Mouse (Mus musculus) neural tube, embryonic 11.5 days (tissue): ENCODE results near the gene Cdk2ap2. TPM values are rescaled to one million over a fixed set of nuclear protein-coding genes. Genes with fewer than 3 reads are reported as not detected.
"Not testable (repeated sequence)": the region's sequence is repeated elsewhere in the genome, so short reads cannot be mapped to it uniquely, and the experiment has no call there.

Experiments
- ATAC-seq: fragments of 200-750 bp; cut with Nextera tagmentation; 2 replicates; pipeline ENCODE4 v1.8.0; 2017; ENCODE audit warnings: moderate number of reproducible peaks, mild to moderate bottlenecking, moderate TSS enrichment, moderate library complexity; ENCODE audit not compliant: insufficient read depth, low FRiP score, low TSS enrichment
- DNase-seq: peaks from one replicate; pipeline ENCODE4 v3.0.0-alpha.2; 2015; ENCODE audit warnings: low spot score
- H3K27ac ChIP-seq: fragments of 300-500 bp; sonication (generic); 2 replicates; pipeline ENCODE4 v1.5.1; 2014; ENCODE audit warnings: low read depth, mild to moderate bottlenecking, low read length
- H3K27me3 ChIP-seq: fragments of 300-500 bp; sonication (generic); 2 replicates; pipeline ENCODE4 v1.6.1; 2014; ENCODE audit warnings: mild to moderate bottlenecking, low read length, mixed read lengths; ENCODE audit not compliant: control insufficient read depth, insufficient read depth
- H3K36me3 ChIP-seq: fragments of 300-500 bp; sonication (generic); 2 replicates; pipeline ENCODE4 v1.6.1; 2014; ENCODE audit warnings: mild to moderate bottlenecking, low read length, moderate library complexity, mixed read lengths; ENCODE audit not compliant: control insufficient read depth, insufficient read depth
- H3K4me1 ChIP-seq: fragments of 300-500 bp; sonication (generic); 2 replicates; pipeline ENCODE4 v1.6.1; 2014; ENCODE audit warnings: low read length, mixed read lengths; ENCODE audit not compliant: control insufficient read depth, insufficient read depth
- H3K4me2 ChIP-seq: fragments of 300-500 bp; sonication (generic); 2 replicates; pipeline ENCODE4 v1.6.1; 2014; ENCODE audit warnings: low read depth, mild to moderate bottlenecking, moderate library complexity
- H3K4me3 ChIP-seq: fragments of 300-500 bp; sonication (generic); 2 replicates; pipeline ENCODE4 v1.5.1; 2014; ENCODE audit warnings: low read depth, low read length
- H3K9ac ChIP-seq: fragments of 300-500 bp; sonication (generic); 2 replicates; pipeline ENCODE4 v1.6.1; 2014; ENCODE audit warnings: mild to moderate bottlenecking, low read length
- H3K9me3 ChIP-seq: fragments of 300-500 bp; sonication (generic); 2 replicates; pipeline ENCODE4 v1.6.1; 2016; ENCODE audit warnings: low read length; ENCODE audit not compliant: control insufficient read depth
- WGBS: fragments of 180-500 bp; shearing (Covaris S2); extraction: QIAGEN DNeasy Blood & Tissue Kit; methylation state at CpG from one replicate; pipeline ENCODE4 v1.1.7; 2014; 5-methylcytosine and 5-hydroxymethylcytosine counted together
- polyA plus RNA-seq: library from polyadenylated mRNA; unstranded; fragments of >200 nt; fragmentation: Nextera tagmentation; extraction: Ambion mirVana; gene quantifications from 2 replicates; pipeline ENCODE4 v1.2.1, GENCODE M21; 2014

The Cdk2ap2 gene
- polyA plus RNA-seq, 1 experiment from 2014 or later = 86.7 TPM

DNA sequence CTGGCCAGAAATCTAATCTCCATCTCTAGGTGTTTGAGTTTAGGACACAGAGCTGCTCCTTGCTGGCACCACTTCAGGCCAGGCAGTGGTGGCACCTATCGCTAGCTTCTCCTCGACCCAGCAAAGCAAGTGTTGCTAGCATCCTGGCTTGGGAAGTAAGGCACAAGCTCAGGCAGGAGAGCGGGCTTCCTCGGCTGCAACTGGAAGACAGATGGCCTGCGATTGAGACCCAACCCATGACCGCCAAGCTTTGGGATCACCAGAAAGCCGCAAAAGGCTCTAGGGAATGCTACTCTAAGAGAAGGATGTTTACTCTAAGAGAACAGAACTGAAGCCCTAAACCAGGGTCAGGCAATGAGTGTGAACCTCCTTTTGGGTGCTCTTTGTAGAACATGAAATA, 32.5 kb downstream of the Cdk2ap2 start:
- no peak for DNase-seq
- no peak overlapping the region for H3K4me2 ChIP-seq
- H3K4me1 ChIP-seq = peaks cover 9% of the 10 kb centered on the region
- no peak for ATAC-seq
- no peak overlapping the region for H3K4me3 ChIP-seq
- H3K27me3 ChIP-seq = no peaks in the 10 kb centered on the region
- H3K27ac ChIP-seq = no peak overlapping the region
- H3K9ac ChIP-seq = no peak overlapping the region
- 90% methylated on average over 7 of the region's 7 CpGs for WGBS
- H3K9me3 ChIP-seq = no peaks in the 10 kb centered on the region
- no peaks in the 10 kb centered on the region for H3K36me3 ChIP-seq

DNA sequence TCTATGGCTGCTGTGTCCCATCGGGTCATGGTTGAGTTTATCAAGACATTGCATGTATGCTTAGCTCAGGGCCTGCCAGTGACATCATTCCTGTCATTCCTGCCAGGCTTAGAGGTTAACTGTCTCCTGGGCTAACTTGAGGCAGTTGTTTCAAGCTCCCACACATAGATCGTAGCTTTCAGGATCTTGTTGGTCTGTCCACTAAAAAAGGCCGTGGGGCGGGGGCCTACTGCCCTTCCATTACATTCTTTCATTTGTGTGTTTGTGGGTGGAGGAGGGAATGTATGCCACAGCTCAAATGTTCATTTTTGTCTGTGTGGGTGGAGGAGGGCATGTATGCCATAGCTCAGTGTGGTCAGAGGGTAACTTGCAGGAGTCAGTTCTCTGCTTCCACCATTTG, 33.1 kb downstream of the Cdk2ap2 start:
- Histone ChIP-seq H3K4me3 (no peak overlapping the region), H3K9ac (no peak overlapping the region), H3K36me3 (no peaks in the 10 kb centered on the region), H3K27ac (no peak overlapping the region), H3K4me1 (peaks cover 9% of the 10 kb centered on the region), H3K9me3 (no peaks in the 10 kb centered on the region), H3K4me2 (no peak overlapping the region), H3K27me3 (no peaks in the 10 kb centered on the region)
- DNase-seq (no peak), ATAC-seq (no peak)
- WGBS = 92% methylated on average over 4 of the region's 4 CpGs

DNA sequence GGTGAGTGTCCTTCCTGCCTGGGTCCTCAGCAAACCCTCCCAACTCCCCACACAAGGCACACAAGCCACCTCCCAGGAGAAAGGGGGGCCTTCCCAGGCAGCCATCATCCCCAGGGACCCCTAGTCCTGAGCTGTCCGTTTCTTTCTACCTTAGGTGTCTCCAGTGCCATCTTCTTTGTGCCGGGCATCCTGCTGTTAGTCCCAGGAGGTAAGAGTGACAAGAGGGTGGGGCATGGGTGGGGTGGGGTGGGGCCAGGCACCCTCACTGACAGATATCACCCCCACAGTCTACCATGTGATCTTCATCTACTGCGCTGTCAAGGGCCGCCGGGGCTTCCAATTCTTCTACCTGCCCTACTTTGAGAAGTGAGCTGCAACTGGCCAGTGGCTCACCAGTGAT, 34.1 kb downstream of the Cdk2ap2 start:
- no peak overlapping the region for H3K4me2 ChIP-seq
- H3K4me1 ChIP-seq = peaks cover 9% of the 10 kb centered on the region
- H3K36me3 ChIP-seq = no peaks in the 10 kb centered on the region
- DNase-seq (no peak), ATAC-seq (no peak)
- H3K9ac ChIP-seq = no peak overlapping the region
- 91% methylated on average over 5 of the region's 5 CpGs for WGBS
- H3K4me3 ChIP-seq = no peak overlapping the region
- no peak overlapping the region for H3K27ac ChIP-seq
- no peaks in the 10 kb centered on the region for H3K27me3 ChIP-seq
- no peaks in the 10 kb centered on the region for H3K9me3 ChIP-seq

DNA sequence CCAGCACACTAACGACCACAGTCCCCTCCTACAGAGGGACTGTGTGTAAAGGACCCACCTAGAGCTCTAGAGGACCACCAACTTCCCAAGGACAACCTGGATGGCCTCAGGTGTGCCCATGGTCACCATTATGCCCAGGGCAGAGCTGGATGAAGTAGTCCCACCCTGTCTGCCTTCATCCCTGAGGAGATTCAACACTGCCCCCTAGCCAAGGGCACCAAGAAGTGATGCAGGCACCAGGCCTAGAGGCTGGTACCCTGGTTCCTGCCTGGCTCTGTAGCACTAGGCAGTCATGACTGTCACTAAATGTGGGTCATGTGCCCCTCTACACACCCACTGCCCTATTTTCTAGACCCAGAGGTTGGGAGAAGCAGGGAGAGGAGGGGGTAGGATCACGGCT, 34.8 kb downstream of the Cdk2ap2 start:
- H3K9ac ChIP-seq = no peak overlapping the region
- H3K4me2 ChIP-seq = no peak overlapping the region
- WGBS = 95% methylated on average over 2 of the region's 2 CpGs
- no peaks in the 10 kb centered on the region for H3K9me3 ChIP-seq
- H3K4me1 ChIP-seq = peaks cover 4% of the 10 kb centered on the region
- ATAC-seq (no peak), DNase-seq (no peak)
- no peak overlapping the region for H3K27ac ChIP-seq
- H3K27me3 ChIP-seq = no peaks in the 10 kb centered on the region
- H3K36me3 ChIP-seq = no peaks in the 10 kb centered on the region
- H3K4me3 ChIP-seq = no peak overlapping the region

DNA sequence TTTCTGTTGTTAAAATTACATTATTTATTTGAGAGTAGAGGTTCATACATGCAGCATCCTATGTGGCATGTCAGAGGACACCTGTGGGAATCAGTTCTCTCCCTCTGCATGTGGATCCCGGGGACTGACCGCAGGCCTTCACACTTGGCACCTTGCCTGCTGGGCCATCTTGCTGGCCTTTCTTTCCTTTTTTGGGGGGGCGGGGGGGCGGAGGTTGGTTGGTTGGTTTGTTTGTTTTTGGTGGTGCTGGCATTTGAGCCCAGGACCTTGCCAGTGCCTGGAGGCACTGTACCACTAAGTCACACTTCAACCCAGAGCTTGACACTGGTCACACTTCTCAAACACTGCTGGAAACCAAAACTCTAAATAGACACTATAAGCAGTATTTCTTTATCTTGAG, 37.4 kb downstream of the Cdk2ap2 start:
- H3K9me3 ChIP-seq = no peaks in the 10 kb centered on the region
- no peak overlapping the region for H3K4me2 ChIP-seq
- H3K27me3 ChIP-seq = no peaks in the 10 kb centered on the region
- no peak overlapping the region for H3K9ac ChIP-seq
- 94% methylated on average over 4 of the region's 4 CpGs for WGBS
- no peaks in the 10 kb centered on the region for H3K36me3 ChIP-seq
- no peak overlapping the region for H3K27ac ChIP-seq
- no peak for DNase-seq
- H3K4me3 ChIP-seq = no peak overlapping the region
- H3K4me1 ChIP-seq = no peaks in the 10 kb centered on the region
- ATAC-seq = no peak

DNA sequence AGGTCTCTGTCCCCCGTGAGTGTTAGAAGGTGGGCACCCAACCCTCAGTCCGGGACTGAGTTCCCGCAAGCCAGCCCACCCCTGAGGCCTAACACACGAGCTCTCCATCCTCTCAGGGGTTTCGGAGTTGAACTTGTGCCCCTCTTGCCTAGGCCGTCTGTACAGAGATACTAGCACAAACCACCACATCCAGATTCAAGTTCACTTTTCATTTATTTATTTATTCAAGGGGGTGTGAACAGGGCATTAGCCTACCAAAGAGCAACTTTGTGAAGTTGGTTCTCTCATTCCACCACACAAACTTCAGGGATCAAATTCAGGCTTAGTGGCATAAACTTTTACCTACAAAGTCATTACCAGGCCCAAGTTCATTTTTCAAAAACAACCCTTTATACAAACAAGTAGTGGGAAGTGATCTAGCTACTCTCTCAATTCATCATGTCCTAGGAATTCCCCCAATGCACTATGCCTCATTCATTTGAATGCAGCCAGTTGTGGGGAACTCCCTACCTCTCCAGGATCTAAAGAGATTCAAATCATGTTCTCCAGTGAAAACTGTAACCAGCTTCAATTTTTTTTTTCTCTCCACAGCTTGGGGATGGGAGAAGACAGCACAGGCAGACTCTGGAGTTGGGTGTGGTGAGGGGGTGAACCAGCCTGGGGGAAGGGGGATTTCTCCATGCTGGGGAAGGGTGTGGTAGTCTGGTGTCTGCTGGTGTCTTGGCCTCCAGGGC, 38.4 kb downstream of the Cdk2ap2 start:
- not testable (repeated sequence) for H3K27me3 ChIP-seq, H3K27ac ChIP-seq, H3K36me3 ChIP-seq, H3K4me2 ChIP-seq, H3K4me3 ChIP-seq, H3K4me1 ChIP-seq, H3K9me3 ChIP-seq, ATAC-seq, DNase-seq, H3K9ac ChIP-seq
- WGBS = 79% methylated on average over 6 of the region's 6 CpGs

DNA sequence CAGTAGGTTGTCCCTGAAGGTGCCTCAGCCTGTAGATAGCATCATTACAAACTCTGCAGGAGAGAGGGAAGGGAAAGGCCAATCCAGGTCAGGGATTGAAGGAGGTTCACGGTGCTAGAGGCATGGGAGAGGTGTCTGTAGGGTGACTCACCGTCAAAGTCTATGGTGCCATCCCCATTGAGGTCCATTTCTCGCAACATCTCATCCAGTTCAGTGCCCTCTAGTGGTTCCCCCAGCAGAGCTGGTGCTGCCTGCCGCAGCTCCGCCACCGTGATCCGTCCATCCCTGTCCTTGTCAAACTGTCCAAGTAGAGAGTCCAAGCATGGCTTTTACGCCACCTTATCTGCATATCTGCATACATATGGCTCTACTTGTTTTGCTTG, 39.0 kb downstream of the Cdk2ap2 start:
- not testable (repeated sequence) for H3K9ac ChIP-seq, H3K9me3 ChIP-seq, H3K4me3 ChIP-seq, H3K4me1 ChIP-seq, H3K27ac ChIP-seq, DNase-seq, H3K36me3 ChIP-seq, H3K4me2 ChIP-seq, ATAC-seq, H3K27me3 ChIP-seq
- WGBS = 23% methylated on average over 7 of the region's 8 CpGs

DNA sequence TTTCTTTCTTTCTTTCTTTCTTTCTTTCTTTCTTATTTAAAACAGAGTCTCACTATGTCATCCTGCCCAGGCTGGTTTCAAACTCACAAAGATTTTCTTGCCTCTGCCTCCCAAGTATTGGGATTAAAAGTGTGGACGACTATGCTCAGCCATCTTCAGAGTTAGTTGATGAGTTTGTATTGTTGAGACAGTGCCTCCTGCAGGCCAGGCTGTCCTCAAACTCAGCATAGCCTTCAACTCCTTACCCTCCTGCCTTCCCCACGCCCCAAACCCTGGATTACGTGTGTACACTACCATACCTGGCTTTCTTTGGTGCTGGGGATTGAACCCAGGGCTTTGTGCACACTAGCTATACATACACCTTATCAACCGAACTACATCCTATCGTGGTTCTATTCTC, 39.5 kb downstream of the Cdk2ap2 start:
- no peaks in the 10 kb centered on the region for H3K4me1 ChIP-seq
- H3K36me3 ChIP-seq = no peaks in the 10 kb centered on the region
- H3K9ac ChIP-seq = no peak overlapping the region
- H3K27me3 ChIP-seq = no peaks in the 10 kb centered on the region
- H3K4me3 ChIP-seq = no peak overlapping the region
- 80% methylated on average over 5 of the region's 5 CpGs for WGBS
- H3K27ac ChIP-seq = no peak overlapping the region
- no peaks in the 10 kb centered on the region for H3K9me3 ChIP-seq
- DNase-seq (no peak), ATAC-seq (no peak)
- H3K4me2 ChIP-seq = no peak overlapping the region

DNA sequence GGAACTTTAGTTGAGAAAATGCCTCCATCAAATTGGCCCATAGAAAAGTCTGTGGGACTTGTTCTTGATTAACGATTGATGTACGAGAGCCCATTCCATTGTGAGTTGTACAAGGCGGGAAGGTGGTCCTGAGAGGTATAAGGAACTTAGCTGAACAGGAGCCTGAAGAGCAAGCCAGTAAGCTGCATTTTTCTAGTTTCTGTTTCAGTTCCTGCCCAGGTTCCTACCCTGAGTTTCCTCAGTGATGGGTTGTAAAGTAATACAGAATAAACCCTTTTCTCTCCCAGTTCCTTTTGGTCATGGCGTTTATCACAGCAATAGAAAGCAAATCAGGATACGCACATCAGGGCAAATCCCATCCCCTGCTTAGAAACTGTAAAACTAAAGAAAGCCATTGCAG, 40.9 kb downstream of the Cdk2ap2 start:
- H3K9ac ChIP-seq = no peak overlapping the region
- H3K4me3 ChIP-seq = no peak overlapping the region
- ATAC-seq = no peak
- 79% methylated on average over 5 of the region's 5 CpGs for WGBS
- H3K4me2 ChIP-seq = no peak overlapping the region
- no peak for DNase-seq
- H3K9me3 ChIP-seq = no peaks in the 10 kb centered on the region
- no peaks in the 10 kb centered on the region for H3K27me3 ChIP-seq
- H3K27ac ChIP-seq = no peak overlapping the region
- H3K4me1 ChIP-seq = no peaks in the 10 kb centered on the region
- H3K36me3 ChIP-seq = no peaks in the 10 kb centered on the region
